Mouse (Mus musculus) midbrain, embryonic 15.5 days (tissue): Measurements from ENCODE around the gene Bloc1s3. TPM values are rescaled to one million over a fixed set of nuclear protein-coding genes. Genes with fewer than 3 reads are reported as not detected.
A peak's percentile ranks its signal among the peaks of the same experiment; 100 is the strongest.

Source experiments
- ATAC-seq: fragments of 200-750 bp; cut with Nextera tagmentation; replicated peaks from 2 replicates; pipeline ENCODE4 v1.8.0; 2017; ENCODE audit warnings: moderate TSS enrichment
- H3K27ac ChIP-seq: fragments of 300-500 bp; sonication (generic); 2 replicates; pipeline ENCODE4 v1.5.1; 2015; ENCODE audit warnings: mild to moderate bottlenecking, inconsistent platforms
- H3K27me3 ChIP-seq: fragments of 300-500 bp; sonication (generic); replicated peaks from 2 replicates; pipeline ENCODE4 v1.6.1; 2015; ENCODE audit warnings: inconsistent platforms
- H3K36me3 ChIP-seq: fragments of 300-500 bp; sonication (generic); replicated peaks from 2 replicates; pipeline ENCODE4 v1.6.1; 2015; ENCODE audit warnings: inconsistent platforms
- H3K4me1 ChIP-seq: fragments of 300-500 bp; sonication (generic); 2 replicates; pipeline ENCODE4 v1.6.1; 2015; ENCODE audit warnings: inconsistent platforms
- H3K4me2 ChIP-seq: fragments of 300-500 bp; sonication (generic); 2 replicates; pipeline ENCODE4 v1.6.1; 2015; ENCODE audit warnings: inconsistent platforms, mild to moderate bottlenecking, moderate library complexity
- H3K4me3 ChIP-seq: fragments of 300-500 bp; sonication (generic); 2 replicates; pipeline ENCODE4 v1.5.1; 2015; ENCODE audit warnings: mild to moderate bottlenecking, inconsistent platforms
- H3K9ac ChIP-seq: fragments of 300-500 bp; sonication (generic); 2 replicates; pipeline ENCODE4 v1.6.1; 2015; ENCODE audit warnings: mild to moderate bottlenecking, inconsistent platforms
- H3K9me3 ChIP-seq: fragments of 300-500 bp; sonication (generic); 2 replicates; pipeline ENCODE4 v1.6.1; 2016; ENCODE audit warnings: inconsistent platforms
- WGBS: fragments of 180-500 bp; shearing (Covaris S2); methylation state at CpG from one replicate; pipeline ENCODE4 v1.1.7; 2015; ENCODE audit warnings: mixed read lengths; 5-methylcytosine and 5-hydroxymethylcytosine counted together
- polyA plus RNA-seq: library from polyadenylated mRNA; unstranded; fragments of >200 nt; fragmentation: Nextera tagmentation; extraction: Ambion mirVana; gene quantifications from 2 replicates; pipeline ENCODE4 v1.2.1, GENCODE M21; 2015

Bloc1s3 gene
- polyA plus RNA-seq, 1 experiment from 2014 or later, result 4.8 TPM

DNA sequence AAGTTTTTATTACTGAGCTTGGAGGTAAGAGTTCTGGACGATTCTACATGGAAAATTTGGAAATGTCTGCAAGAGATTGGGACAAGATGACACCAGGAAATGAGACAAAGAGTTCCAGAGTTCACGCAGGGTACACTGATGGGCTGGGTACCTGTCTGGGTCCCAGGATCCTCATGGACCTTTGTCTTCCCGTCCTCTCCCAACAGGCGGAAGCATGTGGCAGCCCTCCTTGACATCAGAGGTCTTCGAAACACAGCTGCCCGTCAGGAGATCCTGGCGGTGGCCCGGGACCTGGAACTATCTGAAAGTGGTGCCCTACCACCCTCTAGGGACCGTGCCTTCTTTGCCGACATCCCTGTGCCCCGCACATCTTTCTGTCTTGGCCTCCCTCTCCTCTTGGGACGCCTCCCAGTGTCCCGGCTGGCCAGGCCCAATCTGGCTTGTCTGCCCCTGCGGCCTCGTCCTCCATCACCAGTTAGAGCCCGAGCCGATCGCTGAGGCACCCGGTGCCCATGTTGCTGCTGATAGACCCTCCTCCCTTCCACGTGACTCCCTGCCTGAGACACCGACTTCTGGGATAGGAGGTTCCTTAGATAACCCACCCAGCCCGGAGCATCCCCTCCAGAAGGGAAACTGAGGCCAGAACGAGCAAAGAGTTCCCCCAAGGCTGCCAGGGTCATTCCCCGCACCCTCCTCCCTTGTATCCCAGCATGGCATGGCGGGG is 13.3 kb downstream of the Bloc1s3 start:
- Histone ChIP-seq H3K4me1 (peaks cover 6% of the 10 kb centered on the region; the same call in 1 of the 2 replicates), H3K36me3 (no peaks in the 10 kb centered on the region), H3K27ac (no peak overlapping the region), H3K27me3 (peaks cover 32% of the 10 kb centered on the region), H3K9me3 (no peaks in the 10 kb centered on the region), H3K9ac (no peak overlapping the region), H3K4me3 (no peak overlapping the region), H3K4me2 (no peak overlapping the region)
- no peak for ATAC-seq
- WGBS, result 85% methylated on average over 25 of the region's 25 CpGs

GRCm38 (mm10) chr7:19491731-19492130 is 16.4 kb downstream of the Bloc1s3 start:
- Histone ChIP-seq H3K36me3 (no peaks in the 10 kb centered on the region), H3K27ac (no peak overlapping the region), H3K9ac (peak overlapping the region; percentile 13; the same call in 1 of the 2 replicates), H3K4me2 (peak overlapping the region; percentile 34), H3K4me1 (peaks cover 13% of the 10 kb centered on the region; the same call in 1 of the 2 replicates), H3K27me3 (peaks cover 59% of the 10 kb centered on the region), H3K9me3 (no peaks in the 10 kb centered on the region), H3K4me3 (peak overlapping the region; percentile 22)
- ATAC-seq, result no peak
- WGBS, result 4% methylated on average over 26 of the region's 26 CpGs

- H3K36me3 ChIP-seq, result no peaks in the 10 kb centered on the region
- peaks cover 54% of the 10 kb centered on the region for H3K27me3 ChIP-seq
- H3K4me2 ChIP-seq, result peak overlapping the region; percentile 56
- no peak overlapping the region for H3K27ac ChIP-seq
- peaks cover 13% of the 10 kb centered on the region; the same call in 1 of the 2 replicates for H3K4me1 ChIP-seq
- peak; percentile 63 for ATAC-seq
- H3K9me3 ChIP-seq, result no peaks in the 10 kb centered on the region
- H3K9ac ChIP-seq, result peak overlapping the region; percentile 12; the same call in 1 of the 2 replicates
- H3K4me3 ChIP-seq, result peak overlapping the region; percentile 32
- WGBS, result 7% methylated on average over 29 of the region's 31 CpGs
Observed at GRCm38 (mm10) chr7:19489525-19489924, 18.6 kb downstream of the Bloc1s3 start.

DNA sequence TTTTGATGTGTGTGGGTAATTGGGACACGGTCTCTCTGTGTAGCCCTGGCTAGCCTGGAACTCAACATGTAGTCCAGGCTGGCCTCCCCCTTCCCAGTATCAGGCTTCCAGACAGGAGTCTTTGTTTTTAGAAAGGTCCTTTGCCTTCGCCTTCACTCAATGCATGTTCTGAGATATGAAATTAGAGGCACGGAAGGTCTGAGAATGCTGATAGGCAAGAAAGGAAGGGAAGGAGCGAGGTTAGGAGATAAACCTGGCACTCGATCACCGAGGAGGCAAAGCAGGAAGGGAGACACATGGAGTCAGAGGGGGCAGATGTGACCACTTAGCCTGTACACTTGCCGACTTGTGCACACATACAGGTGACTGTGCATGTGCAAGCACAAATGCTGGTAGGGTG is 21.6 kb downstream of the Bloc1s3 start:
- peaks cover 43% of the 10 kb centered on the region for H3K27me3 ChIP-seq
- no peak for ATAC-seq

GRCm38 (mm10) chr7:19485488-19485887 is 22.7 kb downstream of the Bloc1s3 start:
- Histone ChIP-seq H3K36me3 (no peaks in the 10 kb centered on the region), H3K27me3 (peaks cover 32% of the 10 kb centered on the region), H3K4me1 (peaks cover 8% of the 10 kb centered on the region; the same call in 1 of the 2 replicates), H3K9me3 (no peaks in the 10 kb centered on the region), H3K27ac (no peak overlapping the region), H3K4me2 (no peak overlapping the region), H3K9ac (no peak overlapping the region), H3K4me3 (no peak overlapping the region)
- ATAC-seq, result no peak
- WGBS, result 94% methylated on average over 1 of the region's 1 CpGs

More for the DNA sequence above, 21.6 kb downstream of the Bloc1s3 start:
- no peak overlapping the region for H3K9ac ChIP-seq
- WGBS, result 93% methylated on average over 7 of the region's 7 CpGs
- H3K4me2 ChIP-seq, result no peak overlapping the region
- peaks cover 9% of the 10 kb centered on the region; the same call in 1 of the 2 replicates for H3K4me1 ChIP-seq
- no peaks in the 10 kb centered on the region for H3K9me3 ChIP-seq
- no peak overlapping the region for H3K4me3 ChIP-seq
- no peak overlapping the region for H3K27ac ChIP-seq
- no peaks in the 10 kb centered on the region for H3K36me3 ChIP-seq

GRCm38 (mm10) chr7:19483281-19483680 is 24.9 kb downstream of the Bloc1s3 start:
- H3K9me3 ChIP-seq, result no peaks in the 10 kb centered on the region
- no peak overlapping the region for H3K27ac ChIP-seq
- no peaks in the 10 kb centered on the region for H3K4me1 ChIP-seq
- H3K36me3 ChIP-seq, result no peaks in the 10 kb centered on the region
- no peak overlapping the region for H3K9ac ChIP-seq
- H3K27me3 ChIP-seq, result peaks cover 13% of the 10 kb centered on the region
- no peak for ATAC-seq
- no peak overlapping the region for H3K4me3 ChIP-seq
- WGBS, result 84% methylated on average over 8 of the region's 8 CpGs
- no peak overlapping the region for H3K4me2 ChIP-seq

DNA sequence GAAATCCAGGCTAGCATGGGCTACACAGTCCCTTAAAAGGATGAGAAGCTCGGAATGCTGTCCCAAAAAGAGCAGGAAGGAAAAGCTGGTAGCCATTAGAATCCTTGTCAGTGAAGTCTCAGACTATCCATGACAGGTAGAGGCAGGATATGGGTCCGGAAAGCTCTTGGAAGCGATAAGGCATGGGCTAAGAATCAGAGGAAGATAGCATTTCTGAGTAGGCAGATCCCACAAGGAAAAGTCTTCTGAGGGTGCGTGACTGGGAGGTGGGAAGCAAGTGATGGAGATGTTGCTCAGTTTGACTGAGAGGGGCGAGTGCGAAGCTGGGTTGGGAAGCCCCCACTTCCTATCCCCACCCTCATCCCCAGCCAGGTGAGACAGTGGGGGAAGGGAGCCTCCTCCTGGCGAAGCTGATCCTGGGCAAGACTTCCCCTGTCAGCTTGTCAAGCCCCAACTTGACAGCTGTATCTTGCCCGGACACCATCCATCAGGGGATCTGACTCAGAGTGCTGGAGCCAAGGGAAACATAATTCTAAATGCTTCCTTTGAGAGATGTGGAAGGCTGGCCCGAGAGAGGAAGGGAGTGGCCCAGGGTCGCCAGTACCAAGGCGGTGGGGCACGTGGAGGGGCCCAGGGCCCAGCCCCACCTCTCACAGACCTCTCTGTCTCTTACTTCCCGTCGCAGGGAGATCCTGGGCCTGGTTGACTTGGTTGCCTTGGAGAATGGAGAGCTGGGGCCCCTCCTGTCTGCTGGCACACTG is 30.4 kb downstream of the Bloc1s3 start:
- no peak overlapping the region for H3K4me3 ChIP-seq
- no peak overlapping the region for H3K9ac ChIP-seq
- H3K4me2 ChIP-seq, result no peak overlapping the region
- H3K27me3 ChIP-seq, result peaks cover 40% of the 10 kb centered on the region
- no peak overlapping the region for H3K27ac ChIP-seq
- no peak for ATAC-seq
- no peaks in the 10 kb centered on the region for H3K9me3 ChIP-seq
- H3K36me3 ChIP-seq, result no peaks in the 10 kb centered on the region
- peaks cover 10% of the 10 kb centered on the region for H3K4me1 ChIP-seq
- WGBS, result 30% methylated on average over 14 of the region's 14 CpGs

DNA sequence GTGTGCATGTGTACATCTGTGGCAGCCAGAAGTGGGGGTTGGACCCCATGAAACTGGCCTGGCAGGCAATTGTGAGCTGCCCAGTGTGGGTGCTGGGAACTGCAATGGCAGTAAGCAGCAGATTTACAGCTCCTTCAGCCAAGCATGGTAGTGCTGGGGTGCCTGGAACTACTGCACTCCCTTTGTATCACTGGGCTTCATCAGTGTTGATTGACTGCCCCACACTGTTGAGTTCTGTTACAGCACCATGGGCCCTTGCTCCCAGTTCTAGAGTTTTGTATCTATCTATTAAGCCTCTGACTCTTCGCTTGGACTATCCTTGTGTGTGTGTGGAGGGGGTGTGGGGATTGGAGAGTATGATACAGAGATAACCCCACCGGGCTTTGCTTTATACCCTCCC is 31.1 kb downstream of the Bloc1s3 start:
- Histone ChIP-seq H3K27me3 (peaks cover 47% of the 10 kb centered on the region), H3K27ac (no peak overlapping the region), H3K36me3 (no peaks in the 10 kb centered on the region), H3K9ac (no peak overlapping the region), H3K4me3 (no peak overlapping the region), H3K4me2 (no peak overlapping the region), H3K9me3 (no peaks in the 10 kb centered on the region), H3K4me1 (peaks cover 10% of the 10 kb centered on the region)
- 66% methylated on average over 2 of the region's 2 CpGs for WGBS
- ATAC-seq, result no peak

DNA sequence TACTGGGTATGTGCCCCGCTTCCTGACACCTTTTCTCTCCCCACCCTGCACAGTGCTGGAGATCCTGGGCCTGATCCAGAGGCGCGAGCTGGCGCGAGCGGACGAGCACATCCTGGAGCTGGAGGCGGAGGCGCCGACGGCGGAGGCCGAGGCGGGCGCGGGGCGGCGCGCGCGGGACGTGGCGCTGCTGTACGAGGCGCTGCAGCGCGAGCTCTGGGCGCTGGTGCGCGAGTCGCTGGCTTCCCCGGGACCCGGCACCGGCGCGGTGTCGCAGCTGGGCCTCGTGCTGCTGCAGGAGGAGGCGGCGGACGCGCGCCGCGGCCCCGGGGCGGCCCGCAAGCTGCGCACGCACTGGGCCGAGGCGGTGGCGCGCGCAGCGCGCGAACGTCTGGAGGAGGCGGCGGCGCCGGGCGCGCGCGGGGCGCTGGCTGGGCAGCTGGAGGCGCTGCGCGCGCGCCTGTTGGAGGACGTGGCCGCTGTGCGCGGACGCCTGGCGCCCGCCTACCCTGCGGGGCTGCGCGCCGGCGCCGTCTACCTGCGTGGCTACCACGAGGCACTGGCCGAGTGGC is 34.2 kb downstream of the Bloc1s3 start:
- Histone ChIP-seq H3K27me3 (peaks cover 69% of the 10 kb centered on the region), H3K36me3 (no peaks in the 10 kb centered on the region), H3K9me3 (no peaks in the 10 kb centered on the region), H3K9ac (peak overlapping the region; percentile 54), H3K4me2 (peak overlapping the region; percentile 78), H3K4me1 (peaks cover 10% of the 10 kb centered on the region), H3K4me3 (peak overlapping the region; percentile 49), H3K27ac (peak overlapping the region; percentile 85)
- WGBS, result under 1% methylated on average over 84 of the region's 89 CpGs
- peak; percentile 94 for ATAC-seq

GRCm38 (mm10) chr7:19472403-19472802 is 35.8 kb downstream of the Bloc1s3 start:
- no peak for ATAC-seq
- 40% methylated on average over 4 of the region's 4 CpGs for WGBS
- no peaks in the 10 kb centered on the region for H3K9me3 ChIP-seq

DNA sequence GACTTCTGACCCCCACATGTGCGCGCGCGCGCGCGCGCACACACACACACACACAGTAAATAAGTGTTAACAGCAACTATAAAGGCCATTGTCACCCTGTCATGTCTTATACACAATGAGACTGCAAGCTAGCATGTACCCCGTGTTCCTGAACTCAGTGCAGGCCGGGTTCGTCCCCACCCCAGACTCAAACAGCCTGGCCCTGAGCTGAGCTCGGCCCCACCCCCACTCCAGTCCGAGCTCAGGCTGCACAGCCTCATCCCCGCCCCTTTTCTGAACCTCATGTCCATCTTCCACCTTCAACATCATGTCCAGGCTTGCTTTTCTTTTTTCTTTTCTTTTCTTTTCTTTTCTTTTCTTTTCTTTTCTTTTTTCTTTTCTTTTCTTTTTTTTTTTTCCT is 37.9 kb downstream of the Bloc1s3 start:
- no peak overlapping the region for H3K4me2 ChIP-seq
- H3K27me3 ChIP-seq, result peaks cover 67% of the 10 kb centered on the region
- H3K4me3 ChIP-seq, result no peak overlapping the region
- no peak for ATAC-seq
- no peaks in the 10 kb centered on the region for H3K36me3 ChIP-seq
- 20% methylated on average over 14 of the region's 14 CpGs for WGBS
- no peak overlapping the region for H3K27ac ChIP-seq
- no peak overlapping the region for H3K9ac ChIP-seq
- no peaks in the 10 kb centered on the region for H3K9me3 ChIP-seq
- peaks cover 10% of the 10 kb centered on the region for H3K4me1 ChIP-seq

More at GRCm38 (mm10) chr7:19472403-19472802, 35.8 kb downstream of the Bloc1s3 start:
- H3K9ac ChIP-seq, result no peak overlapping the region
- H3K4me1 ChIP-seq, result peaks cover 10% of the 10 kb centered on the region
- no peak overlapping the region for H3K27ac ChIP-seq
- H3K4me3 ChIP-seq, result no peak overlapping the region
- H3K4me2 ChIP-seq, result no peak overlapping the region
- peaks cover 65% of the 10 kb centered on the region for H3K27me3 ChIP-seq
- no peaks in the 10 kb centered on the region for H3K36me3 ChIP-seq

GRCm38 (mm10) chr7:19469404-19469803 is 38.8 kb downstream of the Bloc1s3 start:
- Histone ChIP-seq H3K9me3 (no peaks in the 10 kb centered on the region), H3K27ac (no peak overlapping the region), H3K27me3 (peaks cover 72% of the 10 kb centered on the region), H3K9ac (no peak overlapping the region), H3K4me1 (peaks cover 13% of the 10 kb centered on the region), H3K36me3 (no peaks in the 10 kb centered on the region), H3K4me3 (peak overlapping the region; percentile 2; the same call in 1 of the 2 replicates), H3K4me2 (no peak overlapping the region)
- 18% methylated on average over 23 of the region's 23 CpGs for WGBS
- no peak for ATAC-seq
